Mouse (Mus musculus) inflammation-experienced regulatory T-cells, adult 6 months (primary cell): ENCODE results near the gene Slc7a4. TPM values are rescaled to one million over a fixed set of nuclear protein-coding genes. Genes with fewer than 3 reads are reported as not detected.
"Not testable (repeated sequence)": the region's sequence is repeated elsewhere in the genome, so short reads cannot be mapped to it uniquely, and the experiment has no call there.

Experiments used
- ATAC-seq: one replicate; pipeline ENCODE4 v1.8.0; 2017
- polyA plus RNA-seq, 3 experiments: library from polyadenylated mRNA; unstranded; fragments of 100-300 nt; shearing (Covaris generic); gene quantifications; one replicate each; pipeline ENCODE4 v1.2.1; 2017

Slc7a4 gene
- 1 to 10 TPM in 2 of 3 experiments, under 1 TPM in 1; 0.21 to 5.3 (median 1.9) TPM for polyA plus RNA-seq

GRCm38 (mm10) chr16:17583064-17583463 is at the start of gene Slc7a4:
TSS of gene Slc7a4 (minus strand) at chr16:17583214.
- no peak for ATAC-seq

- ATAC-seq, result no peak
These were observed 49.6 kb upstream of the Slc7a4 start for GRCm38 (mm10) chr16:17632580-17632979.

DNA sequence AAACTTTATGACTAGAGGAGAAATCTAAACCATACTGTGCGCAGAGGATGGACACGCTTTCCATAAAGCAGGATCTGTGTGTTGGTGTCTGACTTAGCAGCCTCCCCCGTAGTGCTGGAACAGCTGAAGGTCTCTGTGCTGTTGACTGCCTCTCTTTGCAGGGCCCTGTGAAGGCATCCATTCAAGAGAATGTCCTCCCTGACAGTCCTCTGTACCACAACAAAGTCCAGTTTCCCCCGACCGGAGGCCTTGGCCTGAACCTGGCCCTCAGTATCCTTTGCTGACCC is 43.2 kb upstream of the Slc7a4 start:
- no peak for ATAC-seq

DNA sequence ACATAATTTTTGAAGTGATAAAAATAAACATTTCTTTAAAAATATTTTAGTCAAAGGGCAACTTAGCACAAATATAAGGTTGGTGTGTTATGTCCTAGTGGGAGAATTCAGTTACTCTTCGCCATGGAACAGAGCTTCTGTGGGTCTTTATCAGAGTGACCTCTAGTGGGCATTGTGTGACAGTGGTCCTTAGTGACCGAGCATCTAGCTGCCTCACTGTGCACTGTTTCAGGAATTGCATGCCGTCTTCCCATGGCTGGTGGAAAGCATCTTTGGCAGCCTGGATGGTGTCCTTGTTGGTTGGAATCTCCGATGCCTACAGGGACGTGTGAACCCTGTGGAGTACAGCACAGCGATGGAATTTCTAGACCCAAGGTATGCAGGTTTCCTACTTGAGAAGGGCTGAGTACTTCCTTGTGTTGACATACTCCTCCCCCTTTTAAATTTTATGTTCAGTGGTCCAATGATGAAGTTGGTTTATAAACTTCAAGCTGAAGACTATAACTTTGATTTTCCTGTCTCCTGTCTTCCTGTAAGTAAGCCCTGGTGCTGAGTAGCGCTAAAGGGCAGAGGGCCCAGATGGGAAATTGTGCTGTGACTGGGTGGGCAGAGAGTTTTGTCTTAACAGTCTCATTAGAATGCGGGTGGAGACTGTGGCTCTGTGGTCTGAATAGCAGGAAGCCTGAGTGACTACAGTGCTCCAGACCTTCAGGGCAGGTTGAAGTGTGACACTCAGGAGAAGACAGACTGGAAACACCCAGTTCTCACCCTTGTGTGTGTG is 42.7 kb upstream of the Slc7a4 start:
- no peak for ATAC-seq

DNA sequence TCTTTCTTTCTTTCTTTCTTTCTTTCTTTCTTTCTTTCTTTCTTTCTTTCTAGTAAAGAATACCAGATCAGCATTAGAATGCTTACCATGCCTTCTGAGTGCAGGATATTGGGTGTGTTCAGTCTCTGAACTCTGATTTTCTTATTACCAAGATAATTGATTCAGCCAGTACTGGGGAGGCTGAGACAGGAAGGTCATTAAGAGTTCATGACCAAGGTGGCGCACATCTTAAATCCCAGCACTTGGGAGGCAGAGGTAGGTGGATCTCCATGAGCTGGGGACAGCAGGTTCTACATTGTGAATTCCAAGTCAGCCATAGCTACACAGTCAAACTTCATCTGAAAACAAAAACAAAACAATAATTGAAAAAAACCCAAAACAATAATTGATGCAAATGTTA is 38.9 kb upstream of the Slc7a4 start:
- ATAC-seq, result no peak

DNA sequence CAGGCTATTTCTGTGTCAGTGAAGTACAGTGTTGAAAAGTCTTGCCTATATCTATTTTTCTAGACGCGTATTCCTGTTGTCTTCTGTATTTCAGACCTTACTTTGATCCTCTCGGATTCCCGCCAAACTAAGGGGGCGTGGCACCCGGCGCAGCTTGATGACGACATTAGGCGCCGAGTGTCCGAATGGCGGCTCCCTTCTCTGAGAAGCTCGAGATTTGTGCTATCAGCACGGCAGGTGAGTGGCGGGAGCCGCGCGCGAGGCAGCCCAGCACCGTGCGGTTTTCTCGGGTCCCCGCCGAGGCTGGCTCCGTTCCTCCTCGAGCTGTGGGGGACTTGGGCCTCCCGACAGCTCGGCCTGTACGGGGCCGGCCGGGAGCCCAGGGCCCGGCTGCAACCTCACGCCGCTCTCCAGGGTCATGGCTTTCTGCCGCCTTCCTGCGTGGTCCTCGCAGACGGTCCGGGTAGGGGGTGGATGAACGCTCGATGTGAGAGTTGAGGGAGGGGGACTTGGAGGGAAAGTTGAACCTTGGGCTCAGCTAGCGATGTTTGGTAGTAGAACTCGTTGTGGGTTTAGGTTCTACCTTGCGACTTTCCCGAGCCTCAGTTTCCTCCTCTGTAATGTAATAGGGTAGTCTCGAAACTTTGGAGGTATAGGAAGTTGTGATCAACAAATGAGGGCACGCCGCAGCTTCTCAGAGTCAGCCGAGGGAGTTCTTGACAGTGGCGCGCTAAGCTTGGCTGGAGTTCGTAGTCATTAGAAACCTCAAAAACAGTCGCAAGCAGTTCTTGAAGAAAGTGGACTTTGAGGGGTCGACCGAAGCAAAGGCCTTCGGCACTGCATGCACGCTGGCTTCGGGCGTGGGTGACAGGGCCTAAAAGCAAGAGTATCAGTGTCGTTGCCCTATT is 36.4 kb upstream of the Slc7a4 start, which contains the start of gene Smpd4:
TSS of gene Smpd4 (plus strand) at position 157 of the 908 bp plus-strand sequence.
- ATAC-seq, result peak; percentile 75

GRCm38 (mm10) chr16:17617922-17618565 is 35.0 kb upstream of the Slc7a4 start:
- ATAC-seq, result no peak

GRCm38 (mm10) chr16:17616212-17616611 is 33.2 kb upstream of the Slc7a4 start:
- no peak for ATAC-seq

DNA sequence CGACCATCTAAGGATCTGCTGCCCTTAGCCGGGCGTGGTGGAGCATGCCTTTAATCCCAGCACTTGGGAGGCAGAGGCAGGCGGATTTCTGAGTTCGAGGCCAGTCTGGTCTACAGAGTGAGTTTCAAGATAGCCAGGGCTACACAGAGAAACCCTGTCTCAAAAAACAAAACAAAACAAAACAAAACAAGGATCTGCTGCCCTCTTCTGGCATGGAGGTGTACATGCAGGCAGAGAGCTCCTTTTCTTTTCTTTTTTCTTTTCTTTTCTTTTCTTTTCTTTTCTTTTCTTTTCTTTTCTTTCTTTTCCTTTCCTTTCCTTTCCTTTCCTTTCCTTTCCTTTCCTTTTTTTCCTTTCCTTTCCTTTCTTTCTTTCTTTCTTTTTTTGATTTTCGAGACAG is 31.7 kb upstream of the Slc7a4 start:
- ATAC-seq, result not testable (repeated sequence)

GRCm38 (mm10) chr16:17611383-17611782 is 28.4 kb upstream of the Slc7a4 start:
- ATAC-seq, result no peak

- ATAC-seq, result no peak
These were observed 22.7 kb upstream of the Slc7a4 start for GRCm38 (mm10) chr16:17605684-17606083.

DNA sequence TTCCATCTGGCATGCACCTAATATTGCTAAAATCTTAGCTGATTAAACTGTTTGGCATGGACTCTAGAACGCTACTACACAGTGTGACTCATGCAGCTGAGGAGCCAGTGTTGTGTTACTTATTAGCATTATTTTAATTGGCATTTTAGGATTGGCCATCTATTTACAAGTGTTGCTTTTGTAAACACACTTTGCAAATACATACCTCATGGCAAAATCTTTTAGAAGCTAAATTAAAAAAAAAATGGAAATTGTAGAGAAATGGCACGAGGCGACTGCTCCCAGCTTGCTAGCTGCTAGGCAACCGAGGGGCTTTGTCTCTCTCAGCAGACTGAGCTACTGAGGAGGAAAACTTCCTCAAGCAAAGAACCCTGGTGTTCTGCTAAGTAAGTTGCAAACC is 21.9 kb upstream of the Slc7a4 start:
- no peak for ATAC-seq

DNA sequence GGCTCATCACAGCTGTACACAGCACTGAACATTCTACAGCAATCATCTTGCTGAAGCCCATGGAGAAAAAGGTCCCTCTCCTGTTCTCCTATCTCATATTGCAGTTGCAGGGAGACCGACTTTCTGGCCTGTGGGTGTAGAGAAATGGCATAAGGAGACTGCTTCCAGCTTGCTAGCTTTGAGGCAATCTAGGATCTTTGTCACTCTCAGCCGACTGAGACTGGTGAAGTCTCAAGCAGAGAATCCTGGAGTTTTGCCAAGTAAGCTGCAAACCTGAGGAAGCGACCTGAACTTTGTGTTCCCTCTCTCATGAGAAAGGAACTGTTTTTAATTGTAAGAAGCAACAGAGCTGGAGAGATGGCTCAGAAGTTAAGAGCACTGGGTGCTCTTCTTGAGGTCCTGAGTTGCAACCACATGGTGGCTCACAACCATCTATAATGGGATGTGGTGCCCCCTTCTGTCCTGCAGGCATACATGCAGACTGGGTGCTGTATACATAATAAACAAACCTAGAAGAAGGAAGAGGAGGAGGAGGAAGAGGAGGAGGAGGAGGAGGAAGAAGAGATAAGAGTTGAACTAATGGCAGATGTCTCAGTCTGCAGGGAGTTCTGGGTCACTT is 18.0 kb upstream of the Slc7a4 start:
- ATAC-seq, result no peak

GRCm38 (mm10) chr16:17590731-17591130 is 7.7 kb upstream of the Slc7a4 start:
- no peak for ATAC-seq

DNA sequence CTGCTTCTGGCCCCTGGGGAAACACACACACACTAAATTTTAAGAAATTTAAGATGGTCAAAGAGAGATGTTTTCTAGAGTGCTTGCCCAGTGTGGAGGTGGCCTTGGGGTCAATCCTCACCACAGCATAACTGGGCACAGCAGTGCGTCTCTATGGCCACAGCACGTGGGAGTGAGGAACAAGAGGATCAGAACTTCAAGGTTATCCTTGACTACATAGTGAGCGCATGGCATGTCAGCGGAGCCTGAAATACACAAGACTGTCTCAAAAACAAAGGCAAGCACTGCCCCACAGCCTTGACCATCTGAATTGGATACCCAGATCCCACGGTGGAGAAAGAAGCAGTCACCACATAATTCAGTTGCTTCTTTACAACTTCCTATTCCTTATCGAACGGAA is 1.5 kb upstream of the Slc7a4 start:
- ATAC-seq, result no peak

- no peak for ATAC-seq
These were observed 6.2 kb downstream of the Slc7a4 start for GRCm38 (mm10) chr16:17576825-17577215.

- no peak for ATAC-seq
These were observed 6.9 kb downstream of the Slc7a4 start for GRCm38 (mm10) chr16:17575870-17576824.

DNA sequence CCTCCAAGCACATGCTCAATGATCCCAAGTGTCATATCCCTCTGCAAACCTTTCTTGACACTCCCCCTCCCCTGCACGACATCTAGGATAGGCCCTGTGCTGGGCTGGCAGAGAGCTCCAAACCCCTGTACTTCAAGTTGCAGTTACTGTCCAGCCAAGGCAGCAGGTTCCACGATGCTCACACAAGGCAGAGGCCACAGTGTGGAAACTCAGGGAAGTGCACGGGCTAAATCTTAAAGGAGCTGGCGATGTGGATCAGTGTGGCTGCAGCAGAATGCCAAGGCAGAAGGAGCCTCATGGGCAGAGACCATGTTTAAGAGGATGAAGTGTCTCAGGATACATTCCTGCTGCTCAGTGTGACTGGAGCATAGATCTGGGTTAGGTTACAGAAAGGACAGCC is 16.8 kb downstream of the Slc7a4 start:
- ATAC-seq, result no peak

DNA sequence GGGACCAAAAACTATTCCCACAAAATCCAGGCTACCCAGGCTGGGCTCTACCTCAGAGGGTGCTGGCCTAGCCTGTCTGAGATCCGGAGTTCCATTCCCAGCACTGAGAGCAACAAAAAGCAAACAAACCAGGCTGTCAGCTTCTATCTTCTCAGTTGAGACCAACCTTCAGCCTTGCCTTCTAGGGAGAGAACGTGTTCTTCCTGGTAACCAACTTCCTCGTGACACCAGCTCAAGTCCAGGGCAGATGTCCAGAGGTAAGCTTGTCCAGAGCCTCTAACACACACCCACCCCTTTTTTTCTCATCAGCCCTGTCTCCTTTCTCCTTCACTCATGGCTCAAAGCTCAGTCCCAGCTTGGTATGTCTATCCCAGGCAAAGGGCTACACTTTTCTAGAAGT is 18.2 kb downstream of the Slc7a4 start:
- no peak for ATAC-seq

DNA sequence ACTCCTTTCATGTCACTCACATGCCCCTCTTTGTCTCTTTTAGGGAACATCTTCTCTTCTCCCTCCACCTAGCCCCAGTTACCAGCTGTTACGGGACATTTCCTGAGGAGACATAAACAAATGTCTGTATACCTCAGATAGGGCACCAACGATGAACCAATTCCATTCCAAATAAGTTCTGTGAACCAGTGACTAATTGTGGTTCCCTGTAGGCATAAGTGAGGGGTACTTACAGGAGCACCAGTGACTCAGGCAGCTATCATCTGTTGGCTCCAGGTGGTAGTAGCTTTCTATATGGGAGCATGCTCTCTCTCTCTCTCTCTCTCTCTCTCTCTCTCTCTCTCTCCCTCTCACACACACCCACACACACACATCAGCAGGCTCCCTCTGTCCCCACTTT is 18.8 kb downstream of the Slc7a4 start:
- no peak for ATAC-seq

DNA sequence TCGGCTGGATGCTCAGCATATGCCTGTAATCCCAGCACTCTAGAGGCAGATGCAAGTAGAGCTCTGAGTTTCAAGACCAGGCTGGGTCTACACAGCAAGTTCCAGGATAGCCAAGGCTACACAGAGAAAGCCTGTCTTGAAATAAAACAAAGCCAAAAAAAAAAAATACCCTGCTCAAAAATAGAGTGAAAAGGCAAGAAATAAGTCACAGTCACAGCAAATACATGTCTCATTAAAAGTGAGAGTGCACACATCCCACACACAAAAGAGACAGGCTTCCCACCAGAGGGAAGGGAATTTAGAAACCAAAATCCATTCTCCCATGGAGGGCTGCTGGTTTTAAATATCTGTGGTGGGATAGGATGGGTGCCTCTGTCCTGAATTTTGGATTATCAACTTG is 19.4 kb downstream of the Slc7a4 start:
- no peak for ATAC-seq

DNA sequence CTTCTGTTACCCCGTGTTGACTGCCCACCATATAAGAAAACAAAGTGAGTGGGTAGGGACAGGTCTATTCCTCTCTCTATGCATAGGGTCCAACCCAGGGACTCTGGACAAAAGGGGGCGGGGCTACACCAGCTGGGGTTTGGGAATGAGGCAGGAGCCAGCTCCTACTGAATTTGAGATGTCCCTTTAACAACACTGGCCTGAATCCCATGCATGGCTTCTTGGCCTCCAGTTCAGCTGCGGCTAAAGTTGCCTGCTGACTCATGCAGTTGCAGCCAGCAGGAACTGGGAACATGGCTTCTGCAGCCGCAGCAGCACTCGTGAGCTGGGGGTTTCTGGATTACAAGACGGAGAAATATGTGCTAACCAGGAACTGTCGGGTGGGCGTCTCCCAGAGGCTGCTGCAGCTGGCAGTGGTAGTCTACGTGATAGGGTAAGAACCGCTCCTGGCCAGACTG is 21.2 kb downstream of the Slc7a4 start, which contains the start of gene P2rx6:
TSS of gene P2rx6 (plus strand) at position 135 of the 458 bp plus-strand sequence.
- ATAC-seq, result no peak
